Mouse (Mus musculus) embryonic facial prominence, embryonic 15.5 days (tissue): ENCODE results near the gene Adamts2. TPM values are rescaled to one million over a fixed set of nuclear protein-coding genes. Genes with fewer than 3 reads are reported as not detected.
A peak's percentile ranks its signal among the peaks of the same experiment; 100 is the strongest.

Experiments
- ATAC-seq: fragments of 200-750 bp; cut with Nextera tagmentation; 2 replicates; pipeline ENCODE4 v1.8.0; 2017; ENCODE audit warnings: low read depth, moderate TSS enrichment; ENCODE audit not compliant: insufficient number of reproducible peaks, low FRiP score, low TSS enrichment
- H3K27ac ChIP-seq: fragments of 300-500 bp; sonication (generic); replicated peaks from 2 replicates; pipeline ENCODE4 v1.5.1; 2015; ENCODE audit warnings: mild to moderate bottlenecking, inconsistent platforms
- H3K27me3 ChIP-seq: fragments of 300-500 bp; sonication (generic); 2 replicates; pipeline ENCODE4 v1.6.1; 2015; ENCODE audit warnings: inconsistent platforms
- H3K36me3 ChIP-seq: fragments of 300-500 bp; sonication (generic); 2 replicates; pipeline ENCODE4 v1.6.1; 2015; ENCODE audit warnings: mild to moderate bottlenecking, inconsistent platforms
- H3K4me1 ChIP-seq: fragments of 300-500 bp; sonication (generic); 2 replicates; pipeline ENCODE4 v1.6.1; 2015; ENCODE audit warnings: inconsistent platforms
- H3K4me2 ChIP-seq: fragments of 300-500 bp; sonication (generic); replicated peaks from 2 replicates; pipeline ENCODE4 v1.6.1; 2015; ENCODE audit warnings: mild to moderate bottlenecking, inconsistent platforms
- H3K4me3 ChIP-seq: fragments of 300-500 bp; sonication (generic); replicated peaks from 2 replicates; pipeline ENCODE4 v1.5.1; 2015; ENCODE audit warnings: mild to moderate bottlenecking, inconsistent platforms
- H3K9ac ChIP-seq: fragments of 300-500 bp; sonication (generic); 2 replicates; pipeline ENCODE4 v1.6.1; 2015; ENCODE audit warnings: inconsistent platforms
- H3K9me3 ChIP-seq: fragments of 300-500 bp; sonication (generic); replicated peaks from 2 replicates; pipeline ENCODE4 v1.6.1; 2016; ENCODE audit warnings: inconsistent platforms
- WGBS: fragments of 180-500 bp; shearing (Covaris S2); methylation state at CpG from one replicate; pipeline ENCODE4 v1.1.7; 2015; 5-methylcytosine and 5-hydroxymethylcytosine counted together
- polyA plus RNA-seq: library from polyadenylated mRNA; unstranded; fragments of >200 nt; fragmentation: Nextera tagmentation; extraction: Ambion mirVana; gene quantifications from 2 replicates; pipeline ENCODE4 v1.2.1, GENCODE M21; 2015

Adamts2 gene
- 24.6 and 26.6 TPM in 2 replicates for polyA plus RNA-seq

DNA sequence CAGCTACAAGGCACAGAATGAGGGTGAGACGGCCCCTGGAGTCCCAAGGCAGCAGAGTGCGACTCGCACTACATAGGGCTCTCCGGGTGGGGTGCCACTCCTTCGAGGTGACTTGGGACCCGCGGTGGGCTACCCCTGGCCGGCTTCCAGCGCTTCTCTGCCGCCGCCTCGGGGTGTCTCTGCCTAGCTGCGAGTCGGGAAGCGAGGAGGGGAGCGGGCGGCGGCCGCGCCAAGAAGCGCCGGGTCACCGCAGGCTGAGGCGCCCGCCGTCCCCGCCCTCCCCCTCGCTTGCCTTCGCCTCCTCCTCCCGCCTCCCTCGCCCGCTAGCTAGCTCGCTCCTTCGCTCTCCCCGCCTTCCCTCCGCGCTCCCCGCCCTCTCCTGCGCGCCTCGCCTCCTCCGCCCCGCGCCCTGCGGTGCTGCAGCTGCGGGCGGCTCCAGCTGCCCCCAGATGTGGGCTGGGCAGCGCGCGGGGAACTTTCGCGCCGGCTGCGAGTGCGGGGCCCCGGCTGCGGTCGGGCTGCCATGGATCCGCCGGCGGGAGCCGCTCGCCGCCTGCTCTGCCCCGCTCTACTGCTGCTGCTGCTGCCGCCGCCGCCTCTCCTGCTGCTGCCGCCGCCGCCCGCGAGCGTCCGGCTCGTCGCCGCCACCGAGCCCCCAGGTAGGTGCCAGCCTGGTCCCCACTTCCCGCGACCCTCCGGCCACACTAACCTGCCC, at the start of gene Adamts2:
Gene Adamts2, plus strand, starts transcription at position 444 of the 715 bp plus-strand sequence.
- peak within 1 kb of the TSS; percentile 85 for H3K4me2 ChIP-seq
- peaks cover 49% of the 10 kb centered on the region for H3K27me3 ChIP-seq
- peak within 1 kb of the TSS; percentile 69 for H3K9ac ChIP-seq
- under 1% methylated on average over 75 of the region's 82 CpGs for WGBS
- no peaks in the 10 kb centered on the region for H3K36me3 ChIP-seq
- peaks cover 32% of the 10 kb centered on the region for H3K4me1 ChIP-seq
- H3K4me3 ChIP-seq = peak within 1 kb of the TSS; percentile 62
- peak; percentile 89 for ATAC-seq
- no peaks in the 10 kb centered on the region for H3K9me3 ChIP-seq
- peak within 1 kb of the TSS; percentile 70 for H3K27ac ChIP-seq

DNA sequence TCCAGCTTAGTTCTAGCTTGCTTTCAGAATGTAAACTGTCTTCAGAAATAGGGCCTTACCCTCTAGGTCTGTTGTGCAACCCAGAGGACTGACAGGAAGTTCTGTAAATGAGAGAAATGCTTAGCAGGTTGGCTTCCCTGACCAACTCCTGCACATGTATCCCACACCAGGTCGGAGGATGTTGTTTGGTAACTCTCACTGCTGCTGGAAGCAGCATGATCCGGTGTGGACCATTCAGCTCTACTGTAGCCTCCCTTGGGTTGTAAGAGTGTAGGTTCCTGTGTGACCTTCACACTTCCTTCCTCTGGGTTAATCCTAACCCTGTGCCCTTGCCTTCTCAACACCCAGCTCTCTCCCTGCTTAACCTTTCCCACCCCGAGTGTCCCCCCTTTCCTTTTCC, 44.8 kb upstream of the Adamts2 start:
- Histone ChIP-seq H3K27me3 (no peaks in the 10 kb centered on the region), H3K4me2 (no peak overlapping the region), H3K27ac (no peak overlapping the region), H3K36me3 (no peaks in the 10 kb centered on the region), H3K9ac (no peak overlapping the region), H3K4me3 (no peak overlapping the region), H3K4me1 (no peaks in the 10 kb centered on the region), H3K9me3 (no peaks in the 10 kb centered on the region; the same call in 1 of the 2 replicates)
- WGBS = 92% methylated on average over 3 of the region's 3 CpGs
- ATAC-seq = no peak

DNA sequence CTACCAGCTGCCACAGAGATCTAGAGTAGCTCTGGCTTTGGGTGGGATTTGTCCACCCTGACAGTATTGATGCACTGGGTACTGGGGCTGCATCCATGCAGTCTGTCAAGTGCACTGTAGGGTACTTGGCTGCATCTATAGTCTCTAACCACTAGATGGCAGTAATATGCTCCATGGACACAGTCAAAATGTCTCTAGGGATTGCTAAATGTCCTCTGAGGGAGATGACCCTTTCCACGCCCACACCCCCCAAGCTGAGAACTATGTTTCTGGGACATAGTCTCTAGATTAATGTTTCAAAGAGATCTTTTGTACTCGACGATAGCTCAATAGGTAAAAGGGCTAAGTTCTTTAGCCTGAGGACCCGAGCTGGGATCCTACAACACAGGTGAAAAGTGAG, 42.8 kb upstream of the Adamts2 start:
- Histone ChIP-seq H3K9me3 (no peaks in the 10 kb centered on the region; the same call in 1 of the 2 replicates), H3K4me3 (no peak overlapping the region), H3K36me3 (no peaks in the 10 kb centered on the region), H3K27ac (no peak overlapping the region), H3K27me3 (no peaks in the 10 kb centered on the region), H3K9ac (no peak overlapping the region), H3K4me1 (0 out of 2 replicates have a peak, but pooled peaks cover 3% of the 10 kb centered on the region), H3K4me2 (no peak overlapping the region)
- no peak for ATAC-seq
- WGBS = 33% methylated on average over 4 of the region's 4 CpGs

DNA sequence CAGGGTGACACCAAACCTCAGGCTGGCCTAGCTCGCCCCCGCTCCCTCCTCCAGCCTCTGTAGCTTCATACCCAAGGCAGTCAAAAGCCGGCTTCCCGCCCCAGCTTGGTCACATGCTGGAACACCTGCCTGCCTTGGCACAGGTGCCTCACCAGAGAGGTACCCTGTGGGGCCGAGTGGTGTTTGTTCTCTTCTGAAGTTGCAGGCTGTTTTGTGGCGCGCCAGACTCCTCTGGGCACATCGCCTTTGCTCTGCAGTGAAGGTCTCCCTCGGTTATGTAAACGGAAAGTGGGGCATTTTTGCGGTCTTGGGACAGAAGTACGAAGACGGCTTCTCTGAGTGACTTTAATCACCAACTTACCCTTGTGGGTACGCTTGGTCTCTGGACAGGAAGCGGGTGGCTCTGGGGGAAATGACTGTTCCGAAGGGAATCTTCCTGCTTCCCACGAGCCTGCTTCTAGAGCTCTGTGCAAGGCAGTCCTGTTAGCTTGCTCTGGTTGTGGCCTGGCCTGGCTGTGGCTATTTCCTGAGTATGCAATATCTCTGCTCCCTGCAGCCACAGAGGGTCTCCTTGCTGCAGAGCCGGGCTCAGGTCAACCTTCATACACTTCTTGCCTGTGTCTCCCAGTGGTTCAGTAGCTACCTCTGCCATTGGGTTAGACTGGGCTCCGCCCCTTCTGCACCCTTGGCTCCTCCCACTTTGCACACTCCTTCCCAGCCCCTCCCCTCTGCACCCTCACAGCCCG, 36.2 kb upstream of the Adamts2 start:
- 64% methylated on average over 20 of the region's 20 CpGs for WGBS
- Histone ChIP-seq H3K9ac (no peak overlapping the region), H3K36me3 (no peaks in the 10 kb centered on the region), H3K4me2 (no peak overlapping the region), H3K27me3 (no peaks in the 10 kb centered on the region), H3K27ac (no peak overlapping the region), H3K4me3 (no peak overlapping the region), H3K9me3 (no peaks in the 10 kb centered on the region), H3K4me1 (0 out of 2 replicates have a peak, but pooled peaks cover 3% of the 10 kb centered on the region)
- peak; percentile 51; the same call in 1 of the 2 replicates for ATAC-seq

DNA sequence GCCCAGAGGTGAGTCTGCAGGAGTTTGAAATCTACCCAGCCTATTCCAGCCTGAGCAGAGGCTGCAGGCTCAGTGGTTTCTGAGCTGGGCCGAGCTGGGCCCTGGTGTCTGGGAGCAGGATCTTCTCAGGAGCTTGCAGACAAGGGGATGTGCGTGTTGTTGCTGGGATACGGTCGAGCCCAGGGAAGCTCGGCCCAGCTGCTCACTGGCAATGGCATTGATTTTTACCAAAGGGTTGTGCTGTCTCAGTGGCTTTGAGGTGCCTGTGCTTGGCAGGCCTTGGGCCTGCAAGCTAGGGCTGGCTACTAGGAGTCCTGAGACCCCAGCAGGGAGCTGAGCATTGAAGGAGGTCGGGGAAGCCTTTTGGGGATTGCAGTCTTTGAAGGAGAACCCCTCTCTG, 30.4 kb upstream of the Adamts2 start:
- Histone ChIP-seq H3K36me3 (no peaks in the 10 kb centered on the region), H3K4me1 (no peaks in the 10 kb centered on the region), H3K4me3 (no peak overlapping the region), H3K4me2 (no peak overlapping the region), H3K27me3 (no peaks in the 10 kb centered on the region), H3K9me3 (no peaks in the 10 kb centered on the region), H3K27ac (no peak overlapping the region), H3K9ac (no peak overlapping the region)
- no peak for ATAC-seq
- 74% methylated on average over 6 of the region's 6 CpGs for WGBS

DNA sequence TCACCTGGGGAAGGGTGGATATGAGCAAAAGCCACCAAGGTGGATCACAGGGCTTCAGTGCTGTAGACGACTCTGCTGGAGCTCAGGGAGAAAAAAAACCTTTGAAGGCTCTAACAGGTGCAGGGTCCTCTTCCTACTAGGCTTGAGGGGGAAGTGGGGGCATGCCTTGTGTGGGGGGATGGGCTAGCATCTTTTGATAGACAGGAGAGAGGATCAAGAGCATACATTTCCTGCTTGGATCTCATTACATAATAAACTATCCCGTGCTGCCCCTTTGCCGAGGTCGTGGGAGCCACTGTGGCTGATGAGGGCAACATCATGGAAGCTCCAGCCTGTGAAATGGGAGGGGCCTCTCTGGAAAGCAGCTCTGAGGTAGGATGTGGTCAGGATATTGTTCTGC, 25.4 kb upstream of the Adamts2 start:
- H3K4me2 ChIP-seq = no peak overlapping the region
- H3K4me3 ChIP-seq = no peak overlapping the region
- WGBS = 35% methylated on average over 4 of the region's 4 CpGs
- no peak overlapping the region for H3K9ac ChIP-seq
- H3K9me3 ChIP-seq = no peaks in the 10 kb centered on the region
- H3K27ac ChIP-seq = no peak overlapping the region
- H3K4me1 ChIP-seq = no peaks in the 10 kb centered on the region
- ATAC-seq = no peak
- no peaks in the 10 kb centered on the region for H3K27me3 ChIP-seq
- no peaks in the 10 kb centered on the region for H3K36me3 ChIP-seq

DNA sequence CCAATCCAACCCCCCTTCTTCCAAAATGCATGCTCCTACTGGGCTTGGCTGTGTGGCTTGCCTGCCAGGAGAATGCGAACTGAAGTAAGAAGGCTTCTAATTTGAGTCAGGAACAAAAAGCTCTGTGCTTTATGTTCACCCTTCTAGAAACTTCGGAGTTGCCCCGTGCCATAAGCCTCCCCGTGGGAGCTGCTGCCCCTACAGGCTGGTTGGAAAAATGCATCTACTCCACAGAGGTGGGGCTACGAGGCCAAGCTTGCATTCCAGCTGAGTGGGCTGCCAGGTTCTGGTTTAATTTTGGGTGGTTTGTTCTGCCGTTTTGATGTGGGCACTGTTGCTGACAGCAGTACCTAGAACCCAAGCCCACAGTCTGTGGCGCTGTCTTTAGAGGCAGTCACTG, 14.9 kb upstream of the Adamts2 start:
- WGBS = 41% methylated on average over 7 of the region's 7 CpGs
- H3K4me1 ChIP-seq = peaks cover 9% of the 10 kb centered on the region; the same call in 1 of the 2 replicates
- no peak overlapping the region for H3K9ac ChIP-seq
- H3K9me3 ChIP-seq = no peaks in the 10 kb centered on the region
- H3K4me3 ChIP-seq = no peak overlapping the region
- no peak overlapping the region for H3K4me2 ChIP-seq
- no peak for ATAC-seq
- no peaks in the 10 kb centered on the region for H3K27me3 ChIP-seq
- H3K27ac ChIP-seq = no peak overlapping the region
- no peaks in the 10 kb centered on the region for H3K36me3 ChIP-seq

DNA sequence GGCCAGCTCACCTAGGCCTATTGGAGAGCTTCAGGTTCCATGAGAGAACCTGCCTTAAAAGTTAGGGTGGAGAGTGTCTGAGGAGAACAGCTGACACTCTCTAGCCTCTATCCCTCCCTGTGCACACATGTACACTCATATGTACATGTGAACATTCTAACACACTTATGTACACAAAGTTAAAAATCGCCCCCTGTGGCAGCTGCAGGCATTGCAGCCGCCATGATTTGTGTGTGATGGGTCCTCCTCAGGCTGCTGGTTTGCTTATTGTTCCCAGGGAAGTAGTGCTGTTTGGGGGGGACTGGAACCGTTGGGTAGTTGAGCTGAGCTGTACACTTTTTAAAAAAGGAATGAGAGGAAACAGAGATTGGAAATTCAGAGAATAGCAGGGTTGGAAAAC, 14.1 kb upstream of the Adamts2 start:
- Histone ChIP-seq H3K9ac (no peak overlapping the region), H3K27ac (no peak overlapping the region), H3K27me3 (no peaks in the 10 kb centered on the region), H3K4me3 (no peak overlapping the region), H3K4me1 (peaks cover 11% of the 10 kb centered on the region; the same call in 1 of the 2 replicates), H3K4me2 (no peak overlapping the region), H3K36me3 (no peaks in the 10 kb centered on the region), H3K9me3 (no peaks in the 10 kb centered on the region)
- 12% methylated on average over 3 of the region's 3 CpGs for WGBS
- ATAC-seq = no peak

DNA sequence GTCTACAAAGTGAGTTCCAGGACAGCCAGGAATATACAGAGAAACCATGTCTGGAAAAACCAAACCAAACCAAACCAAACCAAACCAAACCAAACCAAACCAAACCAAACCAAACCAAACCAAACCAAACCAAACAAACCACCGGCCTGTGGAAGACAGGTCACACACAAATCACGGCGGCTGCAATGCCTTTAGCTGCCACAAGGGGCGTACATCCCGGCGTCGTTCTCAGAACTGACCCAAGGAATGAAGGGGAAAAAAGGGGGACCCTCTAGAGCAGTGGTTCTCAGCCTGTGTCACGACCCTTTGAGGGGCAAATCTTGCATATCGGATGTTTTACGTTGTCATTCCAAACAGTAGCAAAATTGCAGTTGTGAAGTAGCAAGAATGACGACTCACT, 12.8 kb upstream of the Adamts2 start:
- H3K9ac ChIP-seq = no peak overlapping the region
- no peak overlapping the region for H3K4me2 ChIP-seq
- no peaks in the 10 kb centered on the region for H3K36me3 ChIP-seq
- no peak for ATAC-seq
- no peaks in the 10 kb centered on the region for H3K9me3 ChIP-seq
- H3K27ac ChIP-seq = no peak overlapping the region
- H3K4me1 ChIP-seq = peaks cover 20% of the 10 kb centered on the region
- no peaks in the 10 kb centered on the region for H3K27me3 ChIP-seq
- 38% methylated on average over 11 of the region's 11 CpGs for WGBS
- H3K4me3 ChIP-seq = no peak overlapping the region

DNA sequence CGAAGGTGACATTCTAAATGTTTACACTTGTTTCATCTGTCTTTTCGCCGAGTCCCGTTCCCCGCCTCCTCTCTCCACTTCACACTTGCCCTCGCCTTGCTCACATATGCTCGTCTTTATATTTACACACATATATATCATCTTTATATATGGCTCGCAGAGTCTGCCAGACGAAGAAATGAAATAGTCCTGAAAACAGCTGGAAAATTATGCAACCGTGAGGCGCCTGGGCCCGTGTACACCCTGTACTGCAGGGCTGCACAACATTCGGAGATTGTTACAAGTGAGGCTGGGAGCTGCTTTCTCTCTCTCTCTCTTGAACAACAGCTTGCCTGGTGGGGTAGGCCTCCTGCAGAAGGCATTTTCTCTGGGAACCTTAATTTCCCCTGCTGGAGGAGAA, 10.8 kb upstream of the Adamts2 start:
- Histone ChIP-seq H3K27me3 (no peaks in the 10 kb centered on the region; the same call in 1 of the 2 replicates), H3K4me3 (no peak overlapping the region), H3K4me1 (peaks cover 20% of the 10 kb centered on the region), H3K4me2 (no peak overlapping the region), H3K27ac (no peak overlapping the region), H3K9ac (no peak overlapping the region), H3K9me3 (no peaks in the 10 kb centered on the region), H3K36me3 (no peaks in the 10 kb centered on the region)
- no peak for ATAC-seq
- 74% methylated on average over 13 of the region's 13 CpGs for WGBS

DNA sequence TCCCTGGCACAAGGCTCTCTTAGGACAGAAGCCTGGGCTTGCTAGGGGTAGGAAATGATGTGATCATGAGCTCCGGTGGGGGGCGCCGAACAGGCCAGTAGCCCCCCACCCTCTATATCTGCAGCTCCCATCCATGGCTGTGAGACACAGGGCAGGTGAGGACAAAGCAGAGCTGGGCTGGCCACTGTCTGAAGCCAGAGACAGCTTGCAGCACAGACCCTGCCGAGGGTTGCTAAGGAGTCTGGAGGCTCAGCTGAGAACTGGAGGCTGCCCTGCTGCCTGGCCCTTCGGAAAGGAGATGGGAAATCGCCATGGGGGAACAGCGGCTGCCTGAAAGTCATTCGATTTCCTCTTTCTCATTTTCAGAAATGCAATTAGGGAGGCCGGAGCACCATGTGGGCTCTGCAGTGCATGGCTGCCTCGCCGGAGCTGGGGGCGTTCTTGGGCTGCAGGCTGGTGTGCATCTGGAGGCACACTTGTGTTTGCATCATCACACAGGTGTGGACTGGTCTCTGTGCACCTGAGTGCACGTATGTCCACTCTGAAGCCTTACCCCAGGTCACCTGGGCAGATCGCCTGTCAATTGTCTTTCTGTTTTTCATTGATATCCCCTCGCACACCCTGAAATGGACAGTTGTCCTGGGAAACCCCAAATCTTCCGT, 8.9 kb upstream of the Adamts2 start:
- peaks cover 11% of the 10 kb centered on the region for H3K4me1 ChIP-seq
- no peaks in the 10 kb centered on the region for H3K9me3 ChIP-seq
- no peak overlapping the region for H3K4me3 ChIP-seq
- whole genome bisulfite sequencing = 45% methylated on average over 16 of the region's 16 CpGs
- H3K4me2 ChIP-seq = no peak overlapping the region
- H3K27me3 ChIP-seq = no peaks in the 10 kb centered on the region; the same call in 1 of the 2 replicates
- H3K9ac ChIP-seq = no peak overlapping the region
- ATAC-seq = no peak
- H3K27ac ChIP-seq = no peak overlapping the region
- H3K36me3 ChIP-seq = no peaks in the 10 kb centered on the region
